Mouse (Mus musculus) CH12.LX (cell line): Measurements from ENCODE around the gene Kcnrg. TPM values are rescaled to one million over a fixed set of nuclear protein-coding genes. Genes with fewer than 3 reads are reported as not detected.
A peak's percentile ranks its signal among the peaks of the same experiment; 100 is the strongest.

Experiments
- DNase-seq: peaks from one replicate; pipeline ENCODE4 v3.0.0-alpha.2; 2013; ENCODE audit errors: extremely low read depth
- H3K27ac ChIP-seq: 2 replicates; pipeline ENCODE4 v1.5.1; 2012; ENCODE audit warnings: low read depth, mild to moderate bottlenecking, control low read depth, moderate library complexity; ENCODE audit not compliant: insufficient read depth
- H3K27me3 ChIP-seq: replicated peaks from 2 replicates; pipeline ENCODE3; 2012; ENCODE audit warnings: inconsistent platforms
- H3K36me3 ChIP-seq, 2 experiments: replicated peaks in 1 of 2; 2 replicates each; pipeline versions ENCODE3 to v1.6.1; 2012; ENCODE audit warnings: inconsistent platforms in 1 of 2, low read length in 1 of 2, mild to moderate bottlenecking in 1 of 2, mixed read lengths in 1 of 2, moderate library complexity in 1 of 2; ENCODE audit not compliant: control insufficient read depth in 1 of 2, insufficient read depth in 1 of 2
- H3K4me1 ChIP-seq, 2 experiments: 2 replicates each; pipeline ENCODE4 v1.6.1; 2012; ENCODE audit warnings: inconsistent platforms in 1 of 2, moderate library complexity in 1 of 2; ENCODE audit not compliant: insufficient read depth in 2 of 2, control insufficient read depth in 1 of 2
- H3K4me2 ChIP-seq: 2 replicates; pipeline ENCODE4 v1.6.1; 2012; ENCODE audit warnings: low read depth, mild to moderate bottlenecking, control low read depth; ENCODE audit not compliant: poor library complexity, insufficient read depth, severe bottlenecking
- H3K4me3 ChIP-seq, 3 experiments: fragments of 150-350 bp in 1 of 3; sonication (generic) in 1 of 3; replicated peaks in 1 of 3; 2 replicates each; pipeline versions ENCODE3 to v1.5.1; 2011 to 2012; ENCODE audit warnings: low read depth in 2 of 3, low read length in 2 of 3, mild to moderate bottlenecking in 2 of 3, moderate library complexity in 2 of 3, control low read depth in 1 of 3, improper control_type of control experiment in 1 of 3, inconsistent platforms in 1 of 3, mixed read lengths in 1 of 3; ENCODE audit not compliant: poor library complexity in 1 of 3
- H3K79me2 ChIP-seq: replicated peaks from 2 replicates; pipeline ENCODE4 v1.6.1; 2012; ENCODE audit warnings: mild to moderate bottlenecking, moderate library complexity; ENCODE audit not compliant: control insufficient read depth, poor library complexity, insufficient read depth, severe bottlenecking; ENCODE audit errors: extremely low read depth
- H3K9ac ChIP-seq: 2 replicates; pipeline ENCODE4 v1.6.1; 2012; ENCODE audit warnings: low read depth, mild to moderate bottlenecking, control low read depth, moderate library complexity; ENCODE audit not compliant: insufficient read depth
- H3K9me3 ChIP-seq: replicated peaks from 2 replicates; pipeline ENCODE3; 2012; ENCODE audit warnings: low read length, inconsistent platforms, mixed read lengths
- BHLHE40 ChIP-seq: IDR thresholded peaks from 2 replicates; pipeline ENCODE4 v1.6.1; 2011; ENCODE audit warnings: mild to moderate bottlenecking, low read depth, low read length, improper control_type of control experiment
- CHD1 ChIP-seq: IDR thresholded peaks from 2 replicates; pipeline ENCODE4 v1.6.1; 2012; ENCODE audit warnings: low read depth, low read length, improper control_type of control experiment, inconsistent platforms
- CHD2 ChIP-seq: IDR thresholded peaks from 2 replicates; pipeline ENCODE4 v1.6.1; 2011; ENCODE audit warnings: low read length, improper control_type of control experiment
- CTCF ChIP-seq, 2 experiments: IDR thresholded peaks in 1 of 2; conservative IDR thresholded peaks in 1 of 2; 2 replicates each; pipeline ENCODE4 v1.5.1; 2011 to 2012; ENCODE audit warnings: low read depth in 2 of 2, low read length in 2 of 2, improper control_type of control experiment in 1 of 2, inconsistent platforms in 1 of 2, mild to moderate bottlenecking in 1 of 2, moderate library complexity in 1 of 2
- E2F4 ChIP-seq: IDR thresholded peaks from 2 replicates; pipeline ENCODE4 v1.6.1; 2011; ENCODE audit warnings: low read depth, low read length, improper control_type of control experiment; ENCODE audit not compliant: insufficient replicate concordance
- ELF1 ChIP-seq: IDR thresholded peaks from 2 replicates; pipeline ENCODE4 v1.6.1; 2014; ENCODE audit warnings: low read depth, mild to moderate bottlenecking, inconsistent platforms, low read length, improper control_type of control experiment
- EP300 ChIP-seq: IDR thresholded peaks from 2 replicates; pipeline ENCODE4 v1.6.1; 2011; ENCODE audit warnings: low read length, improper control_type of control experiment
- ETS1 ChIP-seq: conservative IDR thresholded peaks from 2 replicates; pipeline ENCODE4 v1.6.1; 2012; ENCODE audit warnings: low read depth, mild to moderate bottlenecking, inconsistent platforms, low read length, improper control_type of control experiment, moderate library complexity
- HCFC1 ChIP-seq: IDR thresholded peaks from 2 replicates; pipeline ENCODE4 v1.6.1; 2012; ENCODE audit warnings: low read depth, mild to moderate bottlenecking, inconsistent platforms, low read length, improper control_type of control experiment
- IRF4 ChIP-seq: IDR thresholded peaks from 2 replicates; pipeline ENCODE4 v1.6.1; 2014; ENCODE audit warnings: low read depth, mild to moderate bottlenecking, inconsistent platforms, low read length, improper control_type of control experiment
- JUND ChIP-seq: conservative IDR thresholded peaks from 2 replicates; pipeline ENCODE4 v1.6.1; 2011; ENCODE audit warnings: low read depth, low read length, improper control_type of control experiment
- KAT2A ChIP-seq: IDR thresholded peaks from 2 replicates; pipeline ENCODE4 v1.6.1; 2012; ENCODE audit warnings: low read length, improper control_type of control experiment, inconsistent platforms; ENCODE audit not compliant: insufficient replicate concordance
- MAX ChIP-seq: IDR thresholded peaks from 2 replicates; pipeline ENCODE4 v1.6.1; 2011; ENCODE audit warnings: low read length, improper control_type of control experiment
- MAZ ChIP-seq: IDR thresholded peaks from 2 replicates; pipeline ENCODE4 v1.6.1; 2012; ENCODE audit warnings: low read depth, mild to moderate bottlenecking, inconsistent platforms, low read length, improper control_type of control experiment, moderate library complexity
- MEF2A ChIP-seq: IDR thresholded peaks from 2 replicates; pipeline ENCODE4 v1.6.1; 2014; ENCODE audit warnings: low read depth, mild to moderate bottlenecking, inconsistent platforms, low read length, improper control_type of control experiment, borderline replicate concordance
- MXI1 ChIP-seq: IDR thresholded peaks from 2 replicates; pipeline ENCODE4 v1.6.1; 2011; ENCODE audit warnings: mild to moderate bottlenecking, low read depth, low read length, improper control_type of control experiment
- NELFE ChIP-seq: IDR thresholded peaks from 2 replicates; pipeline ENCODE4 v1.6.1; 2011; ENCODE audit warnings: low read depth, low read length, improper control_type of control experiment
- NRF1 ChIP-seq: IDR thresholded peaks from 2 replicates; pipeline ENCODE4 v1.6.1; 2014; ENCODE audit warnings: low read depth, mild to moderate bottlenecking, inconsistent platforms, low read length, improper control_type of control experiment, moderate library complexity
- POLR2A ChIP-seq: IDR thresholded peaks from 2 replicates; pipeline ENCODE4 v1.6.1; 2011; ENCODE audit warnings: low read depth, mild to moderate bottlenecking, improper control_type of control experiment, low read length
- POLR2AphosphoS2 ChIP-seq: IDR thresholded peaks from 2 replicates; pipeline ENCODE4 v1.6.1; 2011; ENCODE audit warnings: low read depth, low read length, improper control_type of control experiment
- RCOR1 ChIP-seq: conservative IDR thresholded peaks from 2 replicates; pipeline ENCODE4 v1.6.1; 2012; ENCODE audit warnings: low read depth, mild to moderate bottlenecking, inconsistent platforms, low read length, improper control_type of control experiment
- SIN3A ChIP-seq: IDR thresholded peaks from 2 replicates; pipeline ENCODE4 v1.6.1; 2012; ENCODE audit warnings: low read length, improper control_type of control experiment, inconsistent platforms
- TCF12 ChIP-seq: IDR thresholded peaks from 2 replicates; pipeline ENCODE4 v1.6.1; 2014; ENCODE audit warnings: low read depth, mild to moderate bottlenecking, inconsistent platforms, low read length, improper control_type of control experiment
- USF2 ChIP-seq: conservative IDR thresholded peaks from 2 replicates; pipeline ENCODE4 v1.6.1; 2011; ENCODE audit warnings: low read depth, low read length, improper control_type of control experiment
- ZKSCAN1 ChIP-seq: IDR thresholded peaks from 2 replicates; pipeline ENCODE4 v1.6.1; 2012; ENCODE audit warnings: low read depth, inconsistent platforms, low read length, improper control_type of control experiment, borderline replicate concordance
- ZMIZ1 ChIP-seq: IDR thresholded peaks from 2 replicates; pipeline ENCODE4 v1.6.1; 2012; ENCODE audit warnings: low read depth, mild to moderate bottlenecking, inconsistent platforms, low read length, improper control_type of control experiment
- ZNF384 ChIP-seq: IDR thresholded peaks from 2 replicates; pipeline ENCODE4 v1.6.1; 2012; ENCODE audit warnings: low read depth, low read length, improper control_type of control experiment, inconsistent platforms
- dilution Hi-C: fragments of 300-500 bp; cut with MboI; formaldehyde crosslinking; loops from 2 replicates; pipeline ENCODE4 v1.14.3; 2020; ENCODE audit warnings: low sequenced_read_pairs; ENCODE audit not compliant: extremely low pct_unique_long_range_greater_than_20kb, extremely low pct_ligation_motif_present
- in situ Hi-C: fragments of 300-500 bp; cut with MboI; formaldehyde crosslinking; loops from 3 replicates; pipeline ENCODE4 v1.14.3; 2019; ENCODE audit warnings: low sequenced_read_pairs, low pct_ligation_motif_present, low pct_unique_long_range_greater_than_20kb, mixed read lengths
- polyA plus RNA-seq: library from polyadenylated mRNA; unstranded; fragments of >175 nt; gene quantifications from 2 replicates; pipeline ENCODE4 v1.2.1, GENCODE M21; 2012; ENCODE audit warnings: low read depth; ENCODE audit not compliant: insufficient read length
- total RNA-seq, 2 experiments: library from RNA; depleted of rRNA; stranded (reverse); fragments of 300-350 nt in 1 of 2; fragments of >200 nt in 1 of 2; gene quantifications; 2 replicates each; pipeline ENCODE4 v1.2.3; 2012 to 2014

The Kcnrg gene
- total and polyA plus RNA-seq, 3 experiments, result 0.12 to 0.13 TPM; not detected in 1

DNA sequence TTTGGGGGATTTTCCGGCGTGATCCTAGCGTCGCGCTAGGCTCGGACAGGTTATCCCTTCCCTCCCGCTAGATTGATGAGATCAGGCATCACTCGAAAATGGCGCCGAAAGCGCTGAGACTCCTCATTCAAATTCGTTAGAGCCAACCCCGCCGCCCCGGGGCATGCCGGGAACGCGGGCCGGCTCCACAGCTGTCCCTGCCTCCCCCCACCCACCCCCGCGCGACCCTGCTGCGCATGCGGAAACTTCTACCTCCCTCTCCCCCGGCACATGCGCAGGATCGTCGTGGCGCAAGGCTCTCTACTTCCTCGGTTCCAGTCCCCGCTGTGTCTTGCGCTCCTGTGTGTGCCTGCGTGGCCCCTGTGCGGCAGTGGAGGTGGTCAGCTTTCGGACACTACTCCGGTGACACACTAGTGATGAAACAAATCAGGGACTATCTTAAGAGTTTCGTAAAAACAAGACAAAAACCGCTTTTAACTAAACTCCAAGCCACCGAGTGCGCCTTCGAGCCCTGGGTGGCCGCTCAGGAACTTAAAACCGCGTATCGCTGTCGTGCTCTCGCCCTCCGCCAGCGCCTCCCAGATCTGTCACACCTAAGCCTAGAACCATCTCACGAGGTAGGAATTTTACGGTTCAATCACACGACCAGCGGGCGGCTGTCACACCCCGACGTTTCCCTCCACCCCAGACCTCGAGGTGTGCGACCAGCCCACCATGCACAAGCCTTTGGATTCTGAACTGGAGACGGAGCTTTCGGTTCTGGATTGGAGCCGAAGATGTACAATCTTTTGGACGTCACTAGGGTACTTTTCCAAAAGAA, 41.6 kb downstream of the Kcnrg start:
- dilution Hi-C loops, result no loop called here
- Histone ChIP-seq H3K27me3 (no peaks in the 10 kb centered on the region), H3K36me3 (no peaks in the 10 kb centered on the region), H3K9ac (peak overlapping the region; percentile 99), H3K4me1 (peaks cover 0 to 4% of the 10 kb centered on the region in 2 experiments; a peak in 2 of 4 replicates), H3K4me3 (peak overlapping the region; percentile 85 to 98 (median 86)), H3K9me3 (no peaks in the 10 kb centered on the region), H3K4me2 (peak overlapping the region; percentile 80), H3K27ac (peak overlapping the region; percentile 95), H3K79me2 (peaks cover 24% of the 10 kb centered on the region)
- DNase-seq, result peak; percentile 97
- in situ Hi-C loops, result loop anchor here (5.0 kb wide), 1 partner anchor 33 kb away; no protein-coding TSS in a partner anchor
- TF ChIP-seq EP300 (0 out of 2 replicates have a peak, but pooled peaks have one; percentile 14), MEF2A (peak; percentile 59; the same call in 1 of the 2 replicates), NELFE (peak; percentile 97), NRF1 (peak; percentile 100), MAX (peak; percentile 85), KAT2A (peak; percentile 64; the same call in 1 of the 2 replicates), BHLHE40 (0 out of 2 replicates have a peak, but pooled peaks have one; percentile 40), CTCF (conservative IDR thresholded peaks at IDR 0.05 in 1 of 2, IDR thresholded peaks at IDR 0.05 in 1 of 2; ENCODE audit: low read depth in 2 of 2, low read length in 2 of 2) (no peak), MXI1 (peak; percentile 71), ELF1 (peak; percentile 85), HCFC1 (peak; percentile 72), POLR2AphosphoS2 (peak; percentile 96), IRF4 (peak; percentile 41; the same call in 1 of the 2 replicates), TCF12 (peak; percentile 74; the same call in 1 of the 2 replicates), CHD2 (peak; percentile 54; the same call in 1 of the 2 replicates), ZMIZ1 (peak; percentile 88), MAZ (peak; percentile 93), SIN3A (peak; percentile 68), USF2 (no peak), ETS1 (peak; percentile 62), ZNF384 (no peak), POLR2A (peak; percentile 94), E2F4 (peak; percentile 81; the same call in 1 of the 2 replicates), RCOR1 (peak; percentile 42; the same call in 1 of the 2 replicates), ZKSCAN1 (no peak), CHD1 (no peak; the same call in 1 of the 2 replicates), JUND (no peak)
